Mouse (Mus musculus) E14TG2a.4 (cell line): ENCODE measurements around the gene Ephx1.

Source experiments
- CTCF ChIP-seq: conservative IDR thresholded peaks from 2 replicates; pipeline ENCODE4 v1.5.1; 2014; ENCODE audit warnings: low read length
- POU5F1 ChIP-seq: IDR thresholded peaks from 2 replicates; pipeline ENCODE4 v1.6.1; 2014; ENCODE audit warnings: low read length, borderline replicate concordance

- TF ChIP-seq CTCF (no peak), POU5F1 (no peak)
Observed at GRCm38 (mm10) chr1:181063991-181064390, 43.3 kb upstream of the Ephx1 start.
